Mouse (Mus musculus): ENCODE results near the gene Svbp.

DNA sequence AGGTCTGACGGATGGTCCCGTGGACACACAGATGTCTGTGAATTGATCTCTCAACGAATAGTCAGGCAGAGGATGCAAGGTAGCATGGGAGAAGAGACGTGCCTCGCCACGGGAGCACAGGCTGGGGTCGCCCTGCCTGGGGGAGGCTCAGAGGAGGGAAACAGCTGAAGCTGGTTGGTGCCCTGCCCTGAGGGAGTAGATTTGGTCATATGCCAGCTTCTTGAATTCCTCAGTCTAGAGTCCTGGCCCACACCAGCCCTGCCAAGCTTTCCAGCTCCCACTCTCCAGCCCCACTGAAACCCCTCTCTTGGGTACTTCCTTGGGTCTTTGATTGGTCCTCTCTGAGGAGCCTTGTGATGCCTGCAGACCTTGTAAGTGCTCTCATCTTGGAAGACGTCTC is 21.6 kb downstream of the Svbp start:
- TF ChIP-seq CTCF (IDR thresholded peaks at IDR 0.05; ENCODE audit: insufficient read depth, low read length), result no peak
- TF ChIP-seq POLR2A (IDR thresholded peaks at IDR 0.05; ENCODE audit: borderline replicate concordance, extremely low read depth, low read depth, low read length), result no peak
